Mouse (Mus musculus) ES-E14 (cell line): ENCODE results near the gene Bcas2. TPM values are rescaled to one million over a fixed set of nuclear protein-coding genes. Genes with fewer than 3 reads are reported as not detected.

Source experiments
- DNase-seq: peaks from one replicate; pipeline ENCODE4 v3.0.0-alpha.2; 2013; ENCODE audit warnings: low read depth, low spot score
- H3K27ac ChIP-seq: 2 replicates; pipeline ENCODE4 v1.5.1; 2012; ENCODE audit warnings: low read depth, mild to moderate bottlenecking, low read length, moderate library complexity, mixed read lengths; ENCODE audit not compliant: poor library complexity, insufficient read depth, severe bottlenecking
- H3K36me3 ChIP-seq: 2 replicates; pipeline ENCODE4 v1.6.1; 2012; ENCODE audit warnings: mild to moderate bottlenecking, low read length, moderate library complexity, mixed read lengths; ENCODE audit not compliant: control insufficient read depth, poor library complexity, insufficient read depth, severe bottlenecking
- H3K4me1 ChIP-seq, 2 experiments: fragments of 150-350 bp in 1 of 2; sonication (generic) in 1 of 2; 2 replicates each; pipeline ENCODE4 v1.6.1; 2012; ENCODE audit warnings: low read length in 2 of 2, mild to moderate bottlenecking in 1 of 2, mixed read lengths in 1 of 2; ENCODE audit not compliant: control insufficient read depth in 2 of 2, insufficient read depth in 2 of 2, poor library complexity in 1 of 2
- H3K4me3 ChIP-seq, 2 experiments: fragments of 150-350 bp in 1 of 2; sonication (generic) in 1 of 2; 2 replicates each; pipeline ENCODE4 v1.5.1; 2012; ENCODE audit warnings: low read length in 2 of 2, low read depth in 1 of 2, mild to moderate bottlenecking in 1 of 2, mixed read lengths in 1 of 2; ENCODE audit not compliant: insufficient read depth in 1 of 2, poor library complexity in 1 of 2, severe bottlenecking in 1 of 2
- H3K9ac ChIP-seq: 2 replicates; pipeline ENCODE4 v1.6.1; 2012; ENCODE audit warnings: low read depth, mild to moderate bottlenecking, low read length, mixed read lengths; ENCODE audit not compliant: poor library complexity, insufficient read depth, severe bottlenecking
- H3K9me3 ChIP-seq: fragments of 150-350 bp; sonication (generic); 2 replicates; pipeline ENCODE4 v1.6.1; 2012; ENCODE audit warnings: low read depth, mild to moderate bottlenecking, low read length; ENCODE audit not compliant: control insufficient read depth, insufficient read depth
- CHD2 ChIP-seq: IDR thresholded peaks from 2 replicates; pipeline ENCODE4 v1.6.1; 2014; ENCODE audit warnings: mild to moderate bottlenecking, low read depth, low read length, inconsistent platforms
- HCFC1 ChIP-seq: IDR thresholded peaks from 2 replicates; pipeline ENCODE4 v1.6.1; 2012; ENCODE audit warnings: low read length, inconsistent platforms, borderline replicate concordance; ENCODE audit not compliant: insufficient read depth
- MAFK ChIP-seq: IDR thresholded peaks from 2 replicates; pipeline ENCODE4 v1.6.1; 2014; ENCODE audit warnings: mild to moderate bottlenecking, low read depth, low read length, inconsistent platforms; ENCODE audit not compliant: insufficient read depth
- ZC3H11A ChIP-seq: IDR thresholded peaks from 2 replicates; pipeline ENCODE4 v1.6.1; 2012; ENCODE audit warnings: low read depth, mild to moderate bottlenecking, inconsistent platforms, low read length, borderline replicate concordance
- ZNF384 ChIP-seq: IDR thresholded peaks from 2 replicates; pipeline ENCODE4 v1.6.1; 2012; ENCODE audit warnings: low read depth, low read length, inconsistent platforms
- in situ Hi-C, 2 experiments: fragments of 600-800 bp; cut with MboI; formaldehyde crosslinking; loops; one replicate each; pipeline ENCODE4 v1.15.1; 2025; ENCODE audit warnings: low sequenced_read_pairs in 2 of 2, inconsistent platforms in 1 of 2; ENCODE audit not compliant: unreplicated experiment in 2 of 2
- total RNA-seq: library from RNA; depleted of rRNA; stranded (reverse); fragments of 300-350 nt; gene quantifications from 2 replicates; pipeline ENCODE4 v1.2.3, GENCODE M21; 2012

Bcas2 gene
- total RNA-seq, 1 experiment = 102 TPM

GRCm38 (mm10) chr3:103128251-103128650 lies 43.2 kb upstream of the Bcas2 start:
- H3K27ac ChIP-seq = peak overlapping the region; percentile 93; the same call in 1 of the 2 replicates
- H3K4me3 ChIP-seq = peak overlapping the region; percentile 33 to 49
- in situ Hi-C loops = no loop called here
- H3K4me1 ChIP-seq = peaks cover 15 to 22% of the 10 kb centered on the region in 2 experiments
- TF ChIP-seq ZNF384 (no peak), ZC3H11A (no peak), MAFK (no peak), HCFC1 (no peak), CHD2 (no peak)
- H3K9me3 ChIP-seq = no peaks in the 10 kb centered on the region
- no peak for DNase-seq
- peaks cover 11% of the 10 kb centered on the region for H3K36me3 ChIP-seq
- H3K9ac ChIP-seq = no peak overlapping the region; the same call in 1 of the 2 replicates

- peaks cover 15 to 22% of the 10 kb centered on the region in 2 experiments for H3K4me1 ChIP-seq
- in situ Hi-C loops = no loop called here
These were observed 41.9 kb upstream of the Bcas2 start for GRCm38 (mm10) chr3:103129367-103130159.

GRCm38 (mm10) chr3:103130236-103130751 lies 41.2 kb upstream of the Bcas2 start:
- no peak for DNase-seq
- Histone ChIP-seq H3K36me3 (peaks cover 14% of the 10 kb centered on the region), H3K4me1 (peaks cover 15 to 22% of the 10 kb centered on the region in 2 experiments), H3K9me3 (no peaks in the 10 kb centered on the region), H3K9ac (0 out of 2 replicates have a peak overlapping the region, but pooled peaks have one; percentile 12), H3K27ac (no peak overlapping the region), H3K4me3 (0 out of 4 replicates have a peak overlapping the region, but pooled peaks of 1 of the 2 experiments have one; percentile 1)
- TF ChIP-seq HCFC1 = no peak
- no peak for TF ChIP-seq ZNF384
- in situ Hi-C loops = no loop called here

More at GRCm38 (mm10) chr3:103129367-103130159, 41.9 kb upstream of the Bcas2 start:
- Histone ChIP-seq H3K4me3 (0 out of 4 replicates have a peak overlapping the region, but pooled peaks of 1 of the 2 experiments have one; percentile 33), H3K36me3 (peaks cover 14% of the 10 kb centered on the region), H3K9me3 (no peaks in the 10 kb centered on the region), H3K9ac (peak overlapping the region; percentile 12; the same call in 1 of the 2 replicates), H3K27ac (peak overlapping the region; percentile 93; the same call in 1 of the 2 replicates)
- no peak for TF ChIP-seq CHD2
- no peak for TF ChIP-seq HCFC1
- no peak for TF ChIP-seq ZC3H11A
- TF ChIP-seq ZNF384 = no peak
- peak; percentile 68; the same call in 1 of the 2 replicates for TF ChIP-seq MAFK
- DNase-seq = no peak

GRCm38 (mm10) chr3:103133098-103133497 lies 38.4 kb upstream of the Bcas2 start:
- Histone ChIP-seq H3K9me3 (no peaks in the 10 kb centered on the region), H3K9ac (no peak overlapping the region), H3K36me3 (peaks cover 15% of the 10 kb centered on the region), H3K4me3 (no peak overlapping the region), H3K27ac (no peak overlapping the region), H3K4me1 (peaks cover 15 to 19% of the 10 kb centered on the region in 2 experiments)
- no peak for DNase-seq
- no peak for TF ChIP-seq CHD2
- peak; percentile 98 for TF ChIP-seq MAFK
- in situ Hi-C loops = no loop called here
